Mouse (Mus musculus): ENCODE data around the gene Gja8.

Gene Gja8

GRCm38 (mm10) chr3:96880385-96880784, 45.4 kb downstream of the Gja8 start:
- no peak for DNase-seq (ENCODE audit: extremely low read depth, low read depth, low spot score)

DNA sequence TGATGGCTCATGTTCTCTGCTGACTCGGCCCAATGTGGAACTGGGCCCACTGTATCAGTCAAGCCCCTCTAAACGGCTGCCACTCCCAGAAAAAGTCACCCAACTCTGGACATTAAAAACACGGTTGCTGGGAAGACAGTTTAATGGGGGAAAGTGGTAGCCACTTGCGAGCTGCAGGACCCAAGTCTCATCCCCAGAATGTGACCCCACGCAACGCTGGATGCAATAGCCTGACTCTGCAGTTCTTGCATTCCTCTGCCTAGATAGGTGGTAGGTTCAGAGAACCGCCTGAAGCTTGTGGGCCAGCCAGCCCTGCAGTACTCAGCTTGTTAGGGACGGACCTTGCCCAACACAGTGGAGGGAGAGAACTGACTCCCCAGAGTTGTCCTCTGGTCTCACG, 46.3 kb downstream of the Gja8 start:
- no peak for DNase-seq (ENCODE audit: extremely low read depth, low read depth, low spot score)

- no peak for DNase-seq (ENCODE audit: extremely low read depth, low read depth, low spot score)
Observed at GRCm38 (mm10) chr3:96874808-96875571, 50.8 kb downstream of the Gja8 start.

GRCm38 (mm10) chr3:96872501-96872900, 53.3 kb downstream of the Gja8 start:
- no peak for DNase-seq (ENCODE audit: extremely low read depth, low read depth, low spot score)

DNA sequence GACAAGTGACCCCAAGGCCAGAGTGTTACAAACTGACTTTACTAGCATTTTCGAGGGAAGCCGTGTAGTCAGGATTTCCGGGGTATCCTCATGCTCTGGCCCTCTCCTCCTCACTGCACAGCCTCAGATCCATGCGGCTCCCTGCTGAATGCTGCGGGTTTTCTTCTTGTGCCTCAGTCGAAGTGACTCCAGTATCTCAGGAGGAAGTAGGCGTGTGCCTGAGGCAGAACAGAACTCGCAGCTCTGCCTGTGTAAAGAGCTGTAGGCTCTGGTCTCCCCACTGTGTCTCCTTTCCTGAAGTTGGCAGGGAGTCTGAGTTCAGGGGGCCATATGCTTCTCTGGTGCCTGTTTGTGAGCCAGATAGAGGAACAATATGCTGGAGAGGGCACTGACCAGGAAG, 54.8 kb downstream of the Gja8 start:
- DNase-seq (ENCODE audit: extremely low read depth, low read depth, low spot score): no peak

GRCm38 (mm10) chr3:96870270-96870669, 55.5 kb downstream of the Gja8 start:
- DNase-seq (ENCODE audit: extremely low read depth, low read depth, low spot score): no peak

DNA sequence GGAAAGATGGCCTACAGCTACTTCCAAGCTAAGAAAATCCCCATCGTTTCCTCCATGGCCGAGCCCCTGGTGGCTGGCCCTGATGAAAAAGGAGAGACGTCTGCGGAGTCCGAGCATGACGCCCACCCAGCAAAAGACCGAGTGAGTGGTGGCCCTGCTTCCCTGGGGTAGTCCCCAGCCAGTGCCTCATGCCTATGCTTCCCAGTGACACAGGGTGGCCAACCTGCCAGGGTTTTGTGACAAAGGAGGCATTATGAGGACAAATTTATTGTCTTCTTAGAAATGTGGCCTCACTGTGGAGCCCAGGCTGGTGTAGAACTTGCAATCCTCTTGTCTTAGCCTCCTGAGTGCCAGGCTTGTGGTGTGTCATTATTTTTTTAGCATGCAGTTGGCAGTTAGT, 56.7 kb downstream of the Gja8 start:
- DNase-seq (ENCODE audit: extremely low read depth, low read depth, low spot score): no peak

DNA sequence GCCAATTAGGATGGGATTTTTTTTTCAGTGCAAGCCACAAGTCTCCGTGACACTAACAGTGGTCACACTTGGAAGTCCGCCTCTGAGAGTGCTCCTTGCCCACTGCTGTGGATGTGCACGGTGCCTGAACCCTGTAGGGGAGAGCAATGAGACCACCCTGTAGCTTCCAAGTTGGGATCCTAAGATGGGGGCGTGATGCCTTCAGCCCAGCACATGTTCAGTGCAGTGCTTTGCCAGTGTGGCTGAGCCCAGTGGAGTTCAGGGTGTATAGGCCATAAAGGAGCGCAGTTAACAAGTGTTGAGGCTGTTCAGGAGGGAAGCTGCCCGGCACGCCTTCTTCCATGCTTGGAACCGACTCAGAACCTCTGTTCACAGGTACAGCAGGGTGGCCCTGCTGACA, 57.3 kb downstream of the Gja8 start:
- no peak for DNase-seq (ENCODE audit: extremely low read depth, low read depth, low spot score)

DNA sequence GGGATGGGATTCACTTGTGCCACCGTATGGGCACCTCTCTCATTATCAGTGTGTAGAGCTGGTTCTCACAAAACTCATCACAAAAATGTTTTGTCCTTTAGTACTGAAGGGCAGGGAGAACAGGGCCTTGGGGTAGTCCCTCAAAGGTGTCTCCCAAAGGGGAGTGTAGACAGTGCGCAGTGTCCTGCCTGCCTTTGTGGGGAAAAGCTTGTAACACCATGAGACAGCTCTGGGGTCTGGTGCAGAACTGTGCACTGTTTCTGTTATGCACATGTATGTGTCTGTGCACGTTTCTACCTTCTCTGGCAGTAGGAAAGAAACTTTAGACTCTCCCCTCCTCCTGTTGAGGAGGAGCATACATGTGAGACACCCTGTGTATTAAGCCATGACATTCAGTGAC, 58.0 kb downstream of the Gja8 start:
- no peak for DNase-seq (ENCODE audit: extremely low read depth, low read depth, low spot score)
